Mouse (Mus musculus) hindbrain, postnatal 0 days (tissue): ENCODE data around the gene AA467197. TPM values are rescaled to one million over a fixed set of nuclear protein-coding genes. Genes with fewer than 3 reads are reported as not detected.

Source experiments
- ATAC-seq: fragments of 200-750 bp; cut with Nextera tagmentation; 2 replicates; pipeline ENCODE4 v1.8.0; 2017; ENCODE audit warnings: mild to moderate bottlenecking, moderate TSS enrichment, moderate library complexity
- DNase-seq: peaks from one replicate; pipeline ENCODE4 v3.0.0-alpha.2; 2015; ENCODE audit warnings: low spot score
- H3K27ac ChIP-seq: fragments of 300-500 bp; sonication (generic); 2 replicates; pipeline ENCODE4 v1.5.1; 2014; ENCODE audit warnings: mild to moderate bottlenecking
- H3K27me3 ChIP-seq: fragments of 300-500 bp; sonication (generic); 2 replicates; pipeline ENCODE4 v1.6.1; 2014; ENCODE audit warnings: low read length, mixed read lengths; ENCODE audit not compliant: insufficient read depth
- H3K36me3 ChIP-seq: fragments of 300-500 bp; sonication (generic); 2 replicates; pipeline ENCODE4 v1.6.1; 2014; ENCODE audit warnings: low read length, mixed read lengths; ENCODE audit not compliant: insufficient read depth
- H3K4me1 ChIP-seq: fragments of 300-500 bp; sonication (generic); 2 replicates; pipeline ENCODE4 v1.6.1; 2014; ENCODE audit warnings: antibody characterized with exemption, low read length, mixed read lengths; ENCODE audit not compliant: insufficient read depth
- H3K4me2 ChIP-seq: fragments of 300-500 bp; sonication (generic); 2 replicates; pipeline ENCODE4 v1.6.1; 2014; ENCODE audit warnings: low read depth, mild to moderate bottlenecking, low read length, moderate library complexity, mixed read lengths
- H3K4me3 ChIP-seq: fragments of 300-500 bp; sonication (generic); 2 replicates; pipeline ENCODE4 v1.5.1; 2014; ENCODE audit warnings: low read length
- H3K9ac ChIP-seq: fragments of 300-500 bp; sonication (generic); replicated peaks from 2 replicates; pipeline ENCODE4 v1.6.1; 2014; ENCODE audit warnings: mild to moderate bottlenecking, low read length, moderate library complexity, mixed read lengths
- H3K9me3 ChIP-seq: fragments of 300-500 bp; sonication (generic); 2 replicates; pipeline ENCODE4 v1.6.1; 2016; ENCODE audit warnings: low read length, mixed read lengths
- CTCF ChIP-seq: IDR thresholded peaks from 2 replicates; pipeline ENCODE4 v1.5.1; 2016; ENCODE audit warnings: antibody characterized with exemption, control low read depth, low read depth
- WGBS: fragments of 180-500 bp; shearing (Covaris S2); extraction: QIAGEN DNeasy Blood & Tissue Kit; methylation state at CpG from one replicate; pipeline ENCODE4 v1.1.7; 2014; 5-methylcytosine and 5-hydroxymethylcytosine counted together
- polyA plus RNA-seq: library from polyadenylated mRNA; unstranded; fragments of >200 nt; fragmentation: Nextera tagmentation; extraction: Ambion mirVana; gene quantifications from 2 replicates; pipeline ENCODE4 v1.2.1, GENCODE M21; 2015
- total RNA-seq: library from RNA; depleted of rRNA; stranded (reverse); fragments of >200 nt; gene quantifications from 2 replicates; pipeline ENCODE4 v1.2.3, GENCODE M21; 2014

AA467197 gene
- total and polyA plus RNA-seq, 2 experiments from 2014 or later, result 0.66 TPM; not detected in 1

- WGBS, result 83% methylated on average over 8 of the region's 9 CpGs
- no peak overlapping the region for H3K9ac ChIP-seq
- H3K4me1 ChIP-seq, result no peaks in the 10 kb centered on the region
- H3K27ac ChIP-seq, result no peak overlapping the region
- H3K36me3 ChIP-seq, result no peaks in the 10 kb centered on the region
- no peak for TF ChIP-seq CTCF
- no peaks in the 10 kb centered on the region for H3K9me3 ChIP-seq
- DNase-seq (no peak), ATAC-seq (no peak)
- H3K4me2 ChIP-seq, result no peak overlapping the region
- H3K27me3 ChIP-seq, result no peaks in the 10 kb centered on the region
- H3K4me3 ChIP-seq, result no peak overlapping the region
Measured at GRCm38 (mm10) chr2:122621337-122622110, 15.3 kb upstream of the AA467197 start.

GRCm38 (mm10) chr2:122625930-122626329 lies 10.9 kb upstream of the AA467197 start:
- H3K4me2 ChIP-seq, result no peak overlapping the region
- ATAC-seq (no peak), DNase-seq (no peak)
- no peak for TF ChIP-seq CTCF
- H3K27ac ChIP-seq, result no peak overlapping the region
- no peaks in the 10 kb centered on the region for H3K27me3 ChIP-seq
- H3K36me3 ChIP-seq, result no peaks in the 10 kb centered on the region
- H3K9me3 ChIP-seq, result no peaks in the 10 kb centered on the region
- no peak overlapping the region for H3K4me3 ChIP-seq
- no peaks in the 10 kb centered on the region for H3K4me1 ChIP-seq
- WGBS, result 62% methylated on average over 7 of the region's 7 CpGs
- H3K9ac ChIP-seq, result no peak overlapping the region

GRCm38 (mm10) chr2:122628976-122629375 lies 7.8 kb upstream of the AA467197 start:
- under 1% methylated on average over 7 of the region's 7 CpGs for WGBS
- ATAC-seq, result no peak
- no peaks in the 10 kb centered on the region for H3K4me1 ChIP-seq
- peak; percentile 95 for DNase-seq
- H3K36me3 ChIP-seq, result peaks cover 10% of the 10 kb centered on the region
- no peak overlapping the region for H3K9ac ChIP-seq
- H3K9me3 ChIP-seq, result no peaks in the 10 kb centered on the region
- peak; percentile 87 for TF ChIP-seq CTCF
- 0 out of 2 replicates have a peak overlapping the region, but pooled peaks have one; percentile 21 for H3K4me2 ChIP-seq
- no peak overlapping the region for H3K27ac ChIP-seq
- H3K27me3 ChIP-seq, result no peaks in the 10 kb centered on the region
- H3K4me3 ChIP-seq, result no peak overlapping the region

GRCm38 (mm10) chr2:122629871-122630270 lies 6.9 kb upstream of the AA467197 start:
- no peak for ATAC-seq
- WGBS, result 68% methylated on average over 6 of the region's 6 CpGs
- Histone ChIP-seq H3K36me3 (peaks cover 13% of the 10 kb centered on the region), H3K4me2 (peak overlapping the region; percentile 98), H3K9me3 (no peaks in the 10 kb centered on the region), H3K4me3 (peak overlapping the region; percentile 92), H3K9ac (0 out of 2 replicates have a peak overlapping the region, but pooled peaks have one; percentile 90), H3K27me3 (no peaks in the 10 kb centered on the region), H3K4me1 (no peaks in the 10 kb centered on the region), H3K27ac (peak overlapping the region; percentile 82; the same call in 1 of the 2 replicates)
- no peak for TF ChIP-seq CTCF
- DNase-seq, result no peak

- peak; percentile 96 for DNase-seq
- Histone ChIP-seq H3K27ac (peak overlapping the region; percentile 82), H3K4me3 (peak overlapping the region; percentile 92), H3K9me3 (no peaks in the 10 kb centered on the region), H3K4me2 (peak overlapping the region; percentile 98), H3K36me3 (peaks cover 13% of the 10 kb centered on the region), H3K9ac (peak overlapping the region; percentile 90), H3K4me1 (no peaks in the 10 kb centered on the region), H3K27me3 (no peaks in the 10 kb centered on the region)
- peak; percentile 14; the same call in 1 of the 2 replicates for TF ChIP-seq CTCF
- peak; percentile 85 for ATAC-seq
- under 1% methylated on average over 72 of the region's 75 CpGs for WGBS
Measured at GRCm38 (mm10) chr2:122630465-122631225, 6.1 kb upstream of the AA467197 start.

GRCm38 (mm10) chr2:122631226-122631801 lies 5.5 kb upstream of the AA467197 start:
- peaks cover 13% of the 10 kb centered on the region for H3K36me3 ChIP-seq
- peak overlapping the region; percentile 90 for H3K9ac ChIP-seq
- H3K4me1 ChIP-seq, result no peaks in the 10 kb centered on the region
- H3K27me3 ChIP-seq, result no peaks in the 10 kb centered on the region
- DNase-seq, result peak; percentile 50
- peak overlapping the region; percentile 82 for H3K27ac ChIP-seq
- WGBS, result under 1% methylated on average over 52 of the region's 53 CpGs
- H3K4me2 ChIP-seq, result peak overlapping the region; percentile 98
- TF ChIP-seq CTCF, result peak; percentile 21
- ATAC-seq, result peak; percentile 60
- H3K4me3 ChIP-seq, result peak overlapping the region; percentile 92
- no peaks in the 10 kb centered on the region for H3K9me3 ChIP-seq
